Mouse (Mus musculus) bone marrow, adult 2 months (tissue): ENCODE measurements at regions not wholly inside any gene's neighbourhood (a gene's known extent, or its start where the extent isn't known, plus 50 kb on each side); places are given as distances from the start of the nearest gene placed in this dataset.

ENCODE experiments used
- CTCF ChIP-seq: fragments of 200-500 bp; IDR thresholded peaks from 2 replicates; pipeline ENCODE4 v1.5.1; 2011; ENCODE audit warnings: low read length, control low read depth; ENCODE audit not compliant: control insufficient read depth, insufficient read depth
- POLR2A ChIP-seq: fragments of 200-500 bp; IDR thresholded peaks from 2 replicates; pipeline ENCODE4 v1.6.1; 2011; ENCODE audit warnings: low read depth, mild to moderate bottlenecking, control low read depth, low read length, borderline replicate concordance; ENCODE audit not compliant: control insufficient read depth

- TF ChIP-seq CTCF, result no peak
- no peak for TF ChIP-seq POLR2A
Measured at GRCm38 (mm10) chr1:13872536-13872935, 2220.6 kb downstream of the 4930444P10Rik start.
